Mouse (Mus musculus) midbrain, embryonic 15.5 days (tissue): Measurements from ENCODE around the gene Mettl15. TPM values are rescaled to one million over a fixed set of nuclear protein-coding genes. Genes with fewer than 3 reads are reported as not detected.
"Not testable (repeated sequence)": the region's sequence is repeated elsewhere in the genome, so short reads cannot be mapped to it uniquely, and the experiment has no call there.

Experiments used
- ATAC-seq: fragments of 200-750 bp; cut with Nextera tagmentation; replicated peaks from 2 replicates; pipeline ENCODE4 v1.8.0; 2017; ENCODE audit warnings: moderate TSS enrichment
- H3K27ac ChIP-seq: fragments of 300-500 bp; sonication (generic); 2 replicates; pipeline ENCODE4 v1.5.1; 2015; ENCODE audit warnings: mild to moderate bottlenecking, inconsistent platforms
- H3K27me3 ChIP-seq: fragments of 300-500 bp; sonication (generic); replicated peaks from 2 replicates; pipeline ENCODE4 v1.6.1; 2015; ENCODE audit warnings: inconsistent platforms
- H3K36me3 ChIP-seq: fragments of 300-500 bp; sonication (generic); replicated peaks from 2 replicates; pipeline ENCODE4 v1.6.1; 2015; ENCODE audit warnings: inconsistent platforms
- H3K4me1 ChIP-seq: fragments of 300-500 bp; sonication (generic); 2 replicates; pipeline ENCODE4 v1.6.1; 2015; ENCODE audit warnings: inconsistent platforms
- H3K4me2 ChIP-seq: fragments of 300-500 bp; sonication (generic); 2 replicates; pipeline ENCODE4 v1.6.1; 2015; ENCODE audit warnings: inconsistent platforms, mild to moderate bottlenecking, moderate library complexity
- H3K4me3 ChIP-seq: fragments of 300-500 bp; sonication (generic); 2 replicates; pipeline ENCODE4 v1.5.1; 2015; ENCODE audit warnings: mild to moderate bottlenecking, inconsistent platforms
- H3K9ac ChIP-seq: fragments of 300-500 bp; sonication (generic); 2 replicates; pipeline ENCODE4 v1.6.1; 2015; ENCODE audit warnings: mild to moderate bottlenecking, inconsistent platforms
- H3K9me3 ChIP-seq: fragments of 300-500 bp; sonication (generic); 2 replicates; pipeline ENCODE4 v1.6.1; 2016; ENCODE audit warnings: inconsistent platforms
- WGBS: fragments of 180-500 bp; shearing (Covaris S2); methylation state at CpG from one replicate; pipeline ENCODE4 v1.1.7; 2015; ENCODE audit warnings: mixed read lengths; 5-methylcytosine and 5-hydroxymethylcytosine counted together
- polyA plus RNA-seq: library from polyadenylated mRNA; unstranded; fragments of >200 nt; fragmentation: Nextera tagmentation; extraction: Ambion mirVana; gene quantifications from 2 replicates; pipeline ENCODE4 v1.2.1, GENCODE M21; 2015

Gene Mettl15
- polyA plus RNA-seq, 1 experiment from 2014 or later, result 11.0 TPM

DNA sequence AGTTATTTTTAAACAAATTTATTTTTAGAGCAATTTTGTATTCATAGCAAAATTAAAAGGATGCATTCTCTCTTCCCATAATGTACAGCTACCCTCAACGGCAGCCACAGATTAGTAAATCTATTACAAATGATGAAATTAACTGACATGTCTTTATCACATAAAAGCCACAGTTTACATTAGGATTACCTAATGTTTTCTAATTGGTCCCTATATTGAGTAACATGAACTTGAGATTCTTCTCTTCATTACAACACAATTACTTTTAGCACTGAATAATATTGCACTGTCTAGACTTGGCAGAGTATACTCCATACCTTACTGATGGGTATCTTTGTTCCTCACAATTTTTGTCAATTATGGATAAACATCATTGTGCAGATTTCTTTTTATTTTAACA lies 17.8 kb downstream of the Mettl15 start:
- no peaks in the 10 kb centered on the region for H3K27me3 ChIP-seq
- no peak for ATAC-seq
- H3K9me3 ChIP-seq, result no peaks in the 10 kb centered on the region
- H3K4me3 ChIP-seq, result no peak overlapping the region
- 88% methylated on average over 1 of the region's 1 CpGs for WGBS
- no peaks in the 10 kb centered on the region for H3K4me1 ChIP-seq
- no peak overlapping the region for H3K9ac ChIP-seq
- H3K27ac ChIP-seq, result no peak overlapping the region
- H3K4me2 ChIP-seq, result no peak overlapping the region
- H3K36me3 ChIP-seq, result no peaks in the 10 kb centered on the region

DNA sequence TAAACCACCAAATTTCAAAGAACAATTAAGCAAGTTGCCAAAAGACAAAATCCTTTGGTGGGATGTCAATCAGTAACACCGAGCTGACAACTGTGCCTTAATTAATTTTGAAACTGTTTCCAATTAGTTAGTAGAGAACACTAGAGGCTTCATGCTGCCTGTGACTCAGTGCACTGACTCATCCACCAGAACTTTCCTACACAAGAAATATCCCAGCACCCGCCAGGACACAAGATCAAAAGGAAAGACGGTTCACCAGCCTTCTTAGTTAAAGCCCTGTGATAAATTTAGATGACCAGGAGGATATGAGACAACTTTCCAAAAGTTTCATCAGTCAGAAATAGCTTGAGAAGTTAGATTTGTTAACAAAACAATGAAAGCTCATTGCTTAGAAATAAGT lies 38.6 kb downstream of the Mettl15 start:
- no peak overlapping the region for H3K4me2 ChIP-seq
- no peak overlapping the region for H3K27ac ChIP-seq
- H3K9ac ChIP-seq, result no peak overlapping the region
- H3K9me3 ChIP-seq, result no peaks in the 10 kb centered on the region
- no peak for ATAC-seq
- H3K4me1 ChIP-seq, result no peaks in the 10 kb centered on the region
- no peaks in the 10 kb centered on the region for H3K27me3 ChIP-seq
- 64% methylated on average over 3 of the region's 3 CpGs for WGBS
- H3K36me3 ChIP-seq, result no peaks in the 10 kb centered on the region
- no peak overlapping the region for H3K4me3 ChIP-seq

DNA sequence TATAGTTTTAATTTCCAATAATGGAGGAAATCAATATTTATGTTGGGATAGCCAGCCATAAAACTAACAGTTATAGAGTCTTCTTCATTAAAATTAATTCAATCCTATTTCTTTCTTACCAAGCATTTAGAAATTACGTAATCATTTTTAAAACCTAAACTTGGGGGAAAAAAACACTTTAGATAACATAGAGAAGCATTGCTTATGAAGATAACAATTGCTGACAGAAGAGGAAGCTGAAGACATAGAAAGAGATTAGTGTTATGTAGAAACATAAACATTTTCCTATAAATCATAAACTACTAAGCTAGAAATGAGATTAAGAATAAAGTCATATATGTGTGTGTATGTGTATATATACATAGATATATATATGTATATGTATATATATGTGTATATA lies 44.8 kb downstream of the Mettl15 start:
- Histone ChIP-seq H3K4me2 (no peak overlapping the region), H3K9ac (no peak overlapping the region), H3K9me3 (no peaks in the 10 kb centered on the region), H3K27me3 (no peaks in the 10 kb centered on the region), H3K4me3 (no peak overlapping the region), H3K27ac (no peak overlapping the region), H3K4me1 (no peaks in the 10 kb centered on the region), H3K36me3 (no peaks in the 10 kb centered on the region)
- WGBS, result 88% methylated on average over 1 of the region's 1 CpGs
- ATAC-seq, result no peak

GRCm38 (mm10) chr2:109233876-109234275 lies 46.7 kb downstream of the Mettl15 start:
- Histone ChIP-seq H3K4me3 (no peak overlapping the region), H3K9me3 (no peaks in the 10 kb centered on the region), H3K36me3 (no peaks in the 10 kb centered on the region), H3K4me2 (no peak overlapping the region), H3K4me1 (no peaks in the 10 kb centered on the region), H3K27ac (no peak overlapping the region), H3K9ac (no peak overlapping the region), H3K27me3 (no peaks in the 10 kb centered on the region)
- 89% methylated on average over 4 of the region's 4 CpGs for WGBS
- ATAC-seq, result no peak

DNA sequence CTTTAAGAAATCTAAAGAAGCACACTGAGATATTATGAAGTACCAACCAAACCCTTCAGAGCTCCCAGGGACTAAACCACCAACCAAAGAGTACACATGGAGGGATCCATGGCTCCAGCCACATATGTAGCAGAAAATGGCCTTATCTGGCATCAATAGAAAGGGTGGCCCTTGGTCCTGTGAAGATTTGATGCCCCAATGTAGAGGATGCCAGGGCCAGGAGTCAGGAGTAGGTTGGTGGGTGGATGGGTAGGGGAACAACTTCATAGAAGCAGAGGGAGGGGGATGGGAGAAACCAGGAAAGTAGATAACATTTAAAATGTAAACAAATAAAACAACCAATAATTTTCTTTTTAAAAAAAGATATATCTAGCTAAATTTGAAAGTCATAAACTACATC lies 50.1 kb downstream of the Mettl15 start:
- no peak overlapping the region for H3K4me2 ChIP-seq
- no peak overlapping the region for H3K4me3 ChIP-seq
- H3K27ac ChIP-seq, result no peak overlapping the region
- no peak for ATAC-seq
- H3K9me3 ChIP-seq, result no peaks in the 10 kb centered on the region
- no peaks in the 10 kb centered on the region for H3K27me3 ChIP-seq
- H3K9ac ChIP-seq, result no peak overlapping the region
- H3K36me3 ChIP-seq, result no peaks in the 10 kb centered on the region
- no peaks in the 10 kb centered on the region for H3K4me1 ChIP-seq

- H3K27me3 ChIP-seq, result no peaks in the 10 kb centered on the region
- no peaks in the 10 kb centered on the region for H3K4me1 ChIP-seq
- H3K27ac ChIP-seq, result no peak overlapping the region
- H3K36me3 ChIP-seq, result no peaks in the 10 kb centered on the region
- H3K9ac ChIP-seq, result no peak overlapping the region
- no peaks in the 10 kb centered on the region for H3K9me3 ChIP-seq
- no peak for ATAC-seq
- H3K4me3 ChIP-seq, result no peak overlapping the region
- no peak overlapping the region for H3K4me2 ChIP-seq
- 38% methylated on average over 3 of the region's 3 CpGs for WGBS
Observed at GRCm38 (mm10) chr2:109227196-109227595, 53.4 kb downstream of the Mettl15 start.

- Histone ChIP-seq H3K4me2 (no peak overlapping the region), H3K4me1 (no peaks in the 10 kb centered on the region), H3K4me3 (no peak overlapping the region), H3K27ac (no peak overlapping the region), H3K9me3 (no peaks in the 10 kb centered on the region), H3K36me3 (no peaks in the 10 kb centered on the region), H3K9ac (no peak overlapping the region), H3K27me3 (no peaks in the 10 kb centered on the region)
- ATAC-seq, result no peak
- WGBS, result 93% methylated on average over 2 of the region's 2 CpGs
Observed at GRCm38 (mm10) chr2:109221470-109221869, 59.1 kb downstream of the Mettl15 start.

DNA sequence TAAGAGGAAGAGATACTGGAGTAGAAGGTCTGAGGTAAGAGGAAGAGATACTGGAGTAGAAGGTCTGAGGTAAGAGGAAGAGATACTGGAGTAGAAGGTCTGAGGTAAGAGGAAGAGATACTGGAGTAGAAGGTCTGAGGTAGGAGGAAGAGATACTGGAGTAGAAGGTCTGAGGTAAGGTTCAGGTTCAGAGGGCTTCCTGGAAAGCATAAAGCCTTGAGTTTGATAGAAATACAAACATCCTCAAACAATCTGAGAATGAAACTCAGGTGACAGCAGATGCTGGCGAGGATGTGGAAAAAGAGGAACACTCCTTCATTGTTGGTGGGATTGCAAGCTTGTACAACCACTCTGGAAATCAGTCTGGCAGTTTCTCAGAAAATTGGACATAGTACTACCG lies 63.9 kb downstream of the Mettl15 start:
- ATAC-seq, H3K36me3 ChIP-seq, H3K27me3 ChIP-seq, H3K27ac ChIP-seq, H3K9me3 ChIP-seq, H3K4me1 ChIP-seq, H3K4me3 ChIP-seq, H3K9ac ChIP-seq, H3K4me2 ChIP-seq: not testable (repeated sequence)
- WGBS, result 92% methylated on average over 2 of the region's 2 CpGs

DNA sequence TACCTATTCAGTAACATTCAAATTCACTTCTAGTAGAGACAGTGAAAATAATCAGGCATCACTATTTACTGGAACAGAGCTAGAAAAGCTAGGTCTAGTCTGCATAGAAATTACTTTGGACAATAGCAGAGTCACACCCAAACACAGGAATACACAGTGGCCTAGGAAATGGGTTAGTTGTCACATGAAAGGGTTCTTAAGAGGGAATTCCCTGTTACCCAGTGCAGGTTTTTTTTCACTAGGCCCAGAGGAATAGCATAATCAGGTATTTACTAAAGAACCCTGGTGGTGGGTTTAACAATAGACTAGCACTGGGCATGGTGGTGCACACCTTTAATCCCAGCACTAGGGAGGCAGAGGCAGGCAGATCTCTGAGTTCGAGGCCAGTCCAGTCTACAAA lies 69.9 kb downstream of the Mettl15 start:
- not testable (repeated sequence) for H3K4me2 ChIP-seq, ATAC-seq, H3K27ac ChIP-seq, H3K36me3 ChIP-seq, H3K9me3 ChIP-seq, H3K9ac ChIP-seq, H3K4me1 ChIP-seq, H3K27me3 ChIP-seq, H3K4me3 ChIP-seq
- 96% methylated on average over 1 of the region's 1 CpGs for WGBS

DNA sequence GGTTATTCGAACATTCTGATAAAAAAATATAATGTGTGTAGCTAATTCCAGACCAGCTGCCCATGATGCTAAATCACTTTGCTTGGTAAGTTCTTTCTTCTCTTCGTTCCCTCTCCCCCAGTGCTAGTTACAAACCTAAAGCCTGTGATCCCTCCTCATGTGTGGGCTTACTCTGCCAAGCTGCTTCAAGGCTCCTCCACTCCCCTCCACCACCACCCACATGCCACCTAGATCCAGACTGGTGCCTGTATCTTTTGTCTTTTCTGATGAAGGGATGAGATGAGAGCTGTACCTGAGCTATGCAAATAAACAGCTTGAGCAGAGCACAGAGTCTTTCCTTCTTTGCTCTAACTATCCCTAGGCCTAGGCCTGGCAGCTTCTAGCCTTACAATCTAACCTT lies 72.5 kb downstream of the Mettl15 start:
- WGBS, result 94% methylated on average over 2 of the region's 2 CpGs
- Histone ChIP-seq H3K27me3 (no peaks in the 10 kb centered on the region), H3K9ac (no peak overlapping the region), H3K9me3 (no peaks in the 10 kb centered on the region), H3K36me3 (no peaks in the 10 kb centered on the region), H3K4me1 (no peaks in the 10 kb centered on the region), H3K4me2 (no peak overlapping the region), H3K27ac (no peak overlapping the region), H3K4me3 (no peak overlapping the region)
- ATAC-seq, result no peak

DNA sequence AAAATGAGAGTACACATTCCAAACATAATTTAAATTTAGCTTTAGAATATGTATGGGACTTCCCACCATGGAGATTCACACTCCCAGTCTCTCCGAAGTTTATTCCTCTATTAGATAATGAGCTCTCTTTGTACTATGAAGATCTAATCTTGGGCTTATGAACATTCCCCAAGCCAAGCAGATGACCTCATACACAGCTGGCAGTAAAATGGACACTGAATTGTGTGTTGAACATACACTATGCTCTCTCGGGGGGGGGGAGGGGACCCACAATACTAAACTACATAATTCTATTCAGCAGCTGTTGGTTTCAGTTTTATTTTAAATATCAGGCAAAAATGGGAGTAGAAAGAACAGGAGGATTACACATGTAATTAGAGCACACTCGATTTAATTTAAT lies 97.6 kb downstream of the Mettl15 start:
- no peak overlapping the region for H3K9ac ChIP-seq
- H3K36me3 ChIP-seq, result no peaks in the 10 kb centered on the region
- WGBS, result 76% methylated on average over 3 of the region's 3 CpGs
- H3K4me1 ChIP-seq, result no peaks in the 10 kb centered on the region
- no peak for ATAC-seq
- no peak overlapping the region for H3K4me2 ChIP-seq
- no peak overlapping the region for H3K27ac ChIP-seq
- no peaks in the 10 kb centered on the region for H3K27me3 ChIP-seq
- H3K9me3 ChIP-seq, result no peaks in the 10 kb centered on the region
- no peak overlapping the region for H3K4me3 ChIP-seq

DNA sequence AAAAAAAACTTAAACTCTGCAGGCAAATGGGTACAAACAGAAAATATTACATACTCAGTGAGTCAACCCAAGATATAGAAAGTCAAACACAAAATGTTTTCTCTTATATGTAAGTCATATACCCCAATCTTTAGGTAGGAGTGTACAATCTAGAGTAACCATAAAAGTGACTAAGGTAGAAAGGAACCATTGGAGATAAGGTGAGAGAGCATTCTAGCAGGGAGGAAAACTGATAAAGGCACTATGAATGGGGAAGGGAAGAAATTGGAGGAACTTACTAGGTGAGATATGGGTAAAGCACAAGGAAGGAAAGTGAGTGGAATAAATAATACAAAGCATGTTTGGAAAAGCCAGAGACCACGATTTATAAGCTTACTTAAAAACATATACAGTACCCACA lies 122.0 kb downstream of the Mettl15 start:
- Histone ChIP-seq H3K27me3 (no peaks in the 10 kb centered on the region), H3K4me1 (0 out of 2 replicates have a peak, but pooled peaks cover under 1% of the 10 kb centered on the region), H3K27ac (no peak overlapping the region), H3K36me3 (no peaks in the 10 kb centered on the region), H3K9me3 (no peaks in the 10 kb centered on the region), H3K9ac (no peak overlapping the region), H3K4me3 (no peak overlapping the region), H3K4me2 (no peak overlapping the region)
- ATAC-seq, result no peak
- 85% methylated on average over 1 of the region's 1 CpGs for WGBS

DNA sequence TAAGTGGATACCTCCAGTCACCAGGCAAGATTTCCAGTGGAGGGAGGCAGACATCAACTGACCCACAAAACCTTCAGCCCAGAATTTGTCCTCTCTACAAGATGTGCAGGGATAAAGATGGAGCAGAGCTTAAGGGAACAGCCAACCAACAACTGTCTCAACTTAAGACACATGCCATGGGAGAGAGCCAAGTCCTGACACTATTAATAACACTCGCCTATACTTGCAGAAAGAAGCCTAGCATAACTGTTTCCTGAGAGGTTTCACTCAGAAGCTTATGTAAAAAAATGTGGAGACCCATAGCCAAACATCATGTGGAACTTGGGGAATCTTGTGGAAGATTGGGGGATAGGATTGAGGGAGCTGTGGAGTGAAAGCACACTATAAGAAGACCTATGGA lies 124.4 kb downstream of the Mettl15 start:
- Histone ChIP-seq H3K27ac (no peak overlapping the region), H3K9me3 (no peaks in the 10 kb centered on the region), H3K9ac (no peak overlapping the region), H3K27me3 (no peaks in the 10 kb centered on the region), H3K4me3 (no peak overlapping the region), H3K36me3 (no peaks in the 10 kb centered on the region), H3K4me1 (0 out of 2 replicates have a peak, but pooled peaks cover 3% of the 10 kb centered on the region), H3K4me2 (no peak overlapping the region)
- ATAC-seq, result no peak
- WGBS, result 89% methylated on average over 1 of the region's 1 CpGs
